Mouse (Mus musculus): ENCODE measurements around the gene Pdlim7. TPM values are rescaled to one million over a fixed set of nuclear protein-coding genes. Genes with fewer than 3 reads are reported as not detected.

The Pdlim7 gene
- polyA plus RNA-seq, 1 experiment from 2014 or later: 229 TPM

- 71% methylated on average over 10 of the region's 10 CpGs for WGBS
- H3K36me3 ChIP-seq (ENCODE audit: control insufficient read depth, insufficient read depth): peaks cover 34% of the 10 kb centered on the region
- no peak overlapping the region for H3K9ac ChIP-seq (ENCODE audit: low read length)
- H3K9me3 ChIP-seq (replicated peaks; ENCODE audit: control insufficient read depth, low read length): no peaks in the 10 kb centered on the region
- no peak for ATAC-seq (replicated peaks; ENCODE audit: extremely low read depth, insufficient read depth, low FRiP score)
- peaks cover 6% of the 10 kb centered on the region for H3K4me1 ChIP-seq (ENCODE audit: control insufficient read depth, insufficient read depth, low read length)
- no peak overlapping the region for H3K27ac ChIP-seq (ENCODE audit: low read length)
- no peak overlapping the region for H3K4me3 ChIP-seq (ENCODE audit: low read length)
- peaks cover 19% of the 10 kb centered on the region for H3K27me3 ChIP-seq (ENCODE audit: control insufficient read depth, insufficient read depth, low read length)
- H3K4me2 ChIP-seq (ENCODE audit: low read depth, low read length): no peak overlapping the region
Observed at GRCm38 (mm10) chr13:55500575-55500974, 12.9 kb downstream of the Pdlim7 start.

DNA sequence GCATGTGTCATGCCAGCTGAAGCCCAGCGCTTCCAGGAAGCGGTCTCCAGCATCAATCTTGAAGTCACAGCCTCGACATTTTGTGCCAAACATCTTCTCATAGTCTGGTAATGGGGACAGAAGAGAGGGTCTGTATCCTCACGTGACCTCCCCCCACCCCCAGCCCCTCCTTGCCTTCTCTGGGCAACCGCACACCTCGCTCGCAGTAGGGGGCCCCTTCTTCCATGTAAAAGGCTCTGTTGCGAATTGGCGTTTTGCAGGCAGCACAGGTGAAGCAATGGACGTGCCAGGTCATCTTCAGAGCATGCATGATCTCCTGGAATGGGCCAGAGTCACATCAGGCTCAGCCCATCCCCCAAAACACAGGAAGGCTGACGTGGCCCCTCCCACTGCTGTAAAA lies 14.6 kb downstream of the Pdlim7 start:
- Histone ChIP-seq H3K27ac (ENCODE audit: low read length) (no peak overlapping the region), H3K9ac (ENCODE audit: low read length) (no peak overlapping the region), H3K4me1 (ENCODE audit: control insufficient read depth, insufficient read depth, low read length) (peaks cover 18% of the 10 kb centered on the region), H3K9me3 (replicated peaks; ENCODE audit: control insufficient read depth, low read length) (no peaks in the 10 kb centered on the region), H3K4me2 (ENCODE audit: low read depth, low read length) (no peak overlapping the region), H3K27me3 (ENCODE audit: control insufficient read depth, insufficient read depth, low read length) (peaks cover 26% of the 10 kb centered on the region), H3K4me3 (ENCODE audit: low read length) (no peak overlapping the region), H3K36me3 (ENCODE audit: control insufficient read depth, insufficient read depth) (peaks cover 21% of the 10 kb centered on the region; the same call in 1 of the 2 replicates)
- ATAC-seq (replicated peaks; ENCODE audit: extremely low read depth, insufficient read depth, low FRiP score): no peak
- 79% methylated on average over 11 of the region's 11 CpGs for WGBS

DNA sequence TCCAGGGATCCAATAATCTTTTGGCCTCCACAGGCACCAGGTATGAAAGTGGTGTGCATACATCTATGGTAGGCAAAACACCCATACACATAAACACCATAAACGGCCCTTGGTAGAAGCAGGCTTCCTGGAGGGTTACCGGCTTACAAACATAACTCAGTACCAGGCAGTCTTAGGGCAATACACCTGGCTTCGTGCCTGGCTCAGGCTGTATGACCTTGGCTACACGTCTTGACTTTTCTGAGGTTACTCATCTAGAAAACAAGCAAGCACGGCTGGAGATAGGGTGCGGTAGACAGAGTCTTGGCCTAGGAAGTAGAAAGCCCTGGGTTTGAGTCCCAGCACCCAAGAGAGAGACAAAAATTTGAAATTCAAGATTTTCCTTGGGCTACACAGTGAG lies 16.8 kb downstream of the Pdlim7 start:
- H3K9me3 ChIP-seq (replicated peaks; ENCODE audit: control insufficient read depth, low read length): no peaks in the 10 kb centered on the region
- no peak for ATAC-seq (replicated peaks; ENCODE audit: extremely low read depth, insufficient read depth, low FRiP score)
- H3K9ac ChIP-seq (ENCODE audit: low read length): no peak overlapping the region
- peaks cover 18% of the 10 kb centered on the region for H3K4me1 ChIP-seq (ENCODE audit: control insufficient read depth, insufficient read depth, low read length)
- no peak overlapping the region for H3K27ac ChIP-seq (ENCODE audit: low read length)
- H3K4me3 ChIP-seq (ENCODE audit: low read length): no peak overlapping the region
- peaks cover 46% of the 10 kb centered on the region for H3K27me3 ChIP-seq (ENCODE audit: control insufficient read depth, insufficient read depth, low read length)
- no peak overlapping the region for H3K4me2 ChIP-seq (ENCODE audit: low read depth, low read length)
- WGBS: 81% methylated on average over 6 of the region's 6 CpGs
- H3K36me3 ChIP-seq (ENCODE audit: control insufficient read depth, insufficient read depth): peaks cover 9% of the 10 kb centered on the region; the same call in 1 of the 2 replicates

- H3K36me3 ChIP-seq (ENCODE audit: control insufficient read depth, insufficient read depth): peaks cover 9% of the 10 kb centered on the region; the same call in 1 of the 2 replicates
- H3K4me2 ChIP-seq (ENCODE audit: low read depth, low read length): 0 out of 2 replicates have a peak overlapping the region, but pooled peaks have one; percentile 15
- no peak overlapping the region for H3K27ac ChIP-seq (ENCODE audit: low read length)
- whole genome bisulfite sequencing: 46% methylated on average over 4 of the region's 4 CpGs
- H3K27me3 ChIP-seq (ENCODE audit: control insufficient read depth, insufficient read depth, low read length): peaks cover 55% of the 10 kb centered on the region
- no peak overlapping the region for H3K9ac ChIP-seq (ENCODE audit: low read length)
- H3K4me3 ChIP-seq (ENCODE audit: low read length): no peak overlapping the region
- no peak for ATAC-seq (replicated peaks; ENCODE audit: extremely low read depth, insufficient read depth, low FRiP score)
- H3K9me3 ChIP-seq (replicated peaks; ENCODE audit: control insufficient read depth, low read length): no peaks in the 10 kb centered on the region
- peaks cover 18% of the 10 kb centered on the region for H3K4me1 ChIP-seq (ENCODE audit: control insufficient read depth, insufficient read depth, low read length)
Observed at GRCm38 (mm10) chr13:55495702-55496101, 17.8 kb downstream of the Pdlim7 start.

DNA sequence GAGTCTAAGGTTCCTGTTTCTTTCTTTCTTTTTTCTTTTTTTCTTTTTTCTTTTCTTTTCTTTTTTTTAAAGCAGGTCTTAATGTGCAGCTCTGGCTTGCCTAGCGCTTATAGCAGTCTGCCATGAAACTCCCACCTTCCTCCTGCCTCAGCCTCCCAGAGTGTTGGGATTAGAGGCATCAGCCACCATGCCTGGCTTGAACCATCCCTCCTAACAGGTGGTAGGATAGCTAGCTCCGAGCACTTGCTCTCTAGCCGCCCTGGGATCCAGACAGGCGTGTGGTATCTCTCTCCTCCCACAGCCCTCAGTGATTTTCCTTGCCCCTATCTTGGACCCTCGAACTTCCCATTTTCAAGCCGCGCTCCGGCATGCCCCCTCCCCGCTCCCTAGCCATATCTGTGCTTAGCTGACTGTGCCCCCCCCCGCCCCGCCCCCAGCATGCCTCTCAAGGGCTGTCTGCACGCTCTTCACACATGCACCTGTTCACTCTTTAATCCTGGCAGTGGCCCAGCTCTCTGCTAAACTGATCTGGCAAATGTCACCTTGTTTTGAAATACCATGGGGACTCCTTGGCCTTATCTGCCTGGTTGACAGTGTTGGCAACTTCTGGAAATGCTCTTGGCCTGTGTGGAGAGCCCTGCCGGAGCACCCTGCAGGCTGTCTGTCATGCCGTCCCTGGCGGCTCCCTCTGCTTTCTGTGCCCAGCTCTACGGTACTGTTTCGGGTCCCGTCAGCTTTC lies 18.4 kb downstream of the Pdlim7 start:
- H3K4me2 ChIP-seq (ENCODE audit: low read depth, low read length): peak overlapping the region; percentile 15; the same call in 1 of the 2 replicates
- no peak overlapping the region for H3K4me3 ChIP-seq (ENCODE audit: low read length)

DNA sequence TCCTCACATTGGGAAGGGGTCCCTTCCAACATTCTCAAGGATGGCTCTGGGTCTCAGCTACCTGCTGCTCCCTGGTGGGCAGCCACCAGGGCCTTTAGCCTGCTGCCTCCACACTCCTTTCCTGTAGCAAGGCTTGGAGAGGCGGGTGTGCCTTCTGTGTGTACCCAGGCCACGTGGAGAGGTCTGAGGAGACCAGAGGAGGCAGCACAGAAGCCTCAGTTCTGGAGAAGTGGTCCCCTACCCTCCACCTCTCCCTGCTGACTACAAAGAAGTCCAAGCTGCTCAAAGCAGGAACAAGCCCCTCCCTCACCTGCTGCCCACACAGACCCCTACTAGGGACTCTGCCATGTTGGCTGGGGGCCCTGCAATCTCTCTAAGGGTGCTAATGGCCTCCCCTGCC lies 19.2 kb downstream of the Pdlim7 start:
- no peak overlapping the region for H3K9ac ChIP-seq (ENCODE audit: low read length)
- WGBS: 8% methylated on average over 2 of the region's 2 CpGs
- no peak for ATAC-seq (replicated peaks; ENCODE audit: extremely low read depth, insufficient read depth, low FRiP score)
- no peak overlapping the region for H3K27ac ChIP-seq (ENCODE audit: low read length)
- no peak overlapping the region for H3K4me2 ChIP-seq (ENCODE audit: low read depth, low read length)
- H3K36me3 ChIP-seq (ENCODE audit: control insufficient read depth, insufficient read depth): peaks cover 9% of the 10 kb centered on the region; the same call in 1 of the 2 replicates
- H3K4me3 ChIP-seq (ENCODE audit: low read length): no peak overlapping the region
- H3K9me3 ChIP-seq (replicated peaks; ENCODE audit: control insufficient read depth, low read length): no peaks in the 10 kb centered on the region
- H3K4me1 ChIP-seq (ENCODE audit: control insufficient read depth, insufficient read depth, low read length): peaks cover 18% of the 10 kb centered on the region
- peaks cover 57% of the 10 kb centered on the region for H3K27me3 ChIP-seq (ENCODE audit: control insufficient read depth, insufficient read depth, low read length)

More for the DNA sequence above, 18.4 kb downstream of the Pdlim7 start:
- WGBS: 5% methylated on average over 18 of the region's 18 CpGs
- H3K9me3 ChIP-seq (replicated peaks; ENCODE audit: control insufficient read depth, low read length): no peaks in the 10 kb centered on the region
- peaks cover 18% of the 10 kb centered on the region for H3K4me1 ChIP-seq (ENCODE audit: control insufficient read depth, insufficient read depth, low read length)
- H3K9ac ChIP-seq (ENCODE audit: low read length): no peak overlapping the region
- peaks cover 56% of the 10 kb centered on the region for H3K27me3 ChIP-seq (ENCODE audit: control insufficient read depth, insufficient read depth, low read length)
- H3K27ac ChIP-seq (ENCODE audit: low read length): no peak overlapping the region
- peak; percentile 95 for ATAC-seq (replicated peaks; ENCODE audit: extremely low read depth, insufficient read depth, low FRiP score)
- peaks cover 9% of the 10 kb centered on the region; the same call in 1 of the 2 replicates for H3K36me3 ChIP-seq (ENCODE audit: control insufficient read depth, insufficient read depth)

DNA sequence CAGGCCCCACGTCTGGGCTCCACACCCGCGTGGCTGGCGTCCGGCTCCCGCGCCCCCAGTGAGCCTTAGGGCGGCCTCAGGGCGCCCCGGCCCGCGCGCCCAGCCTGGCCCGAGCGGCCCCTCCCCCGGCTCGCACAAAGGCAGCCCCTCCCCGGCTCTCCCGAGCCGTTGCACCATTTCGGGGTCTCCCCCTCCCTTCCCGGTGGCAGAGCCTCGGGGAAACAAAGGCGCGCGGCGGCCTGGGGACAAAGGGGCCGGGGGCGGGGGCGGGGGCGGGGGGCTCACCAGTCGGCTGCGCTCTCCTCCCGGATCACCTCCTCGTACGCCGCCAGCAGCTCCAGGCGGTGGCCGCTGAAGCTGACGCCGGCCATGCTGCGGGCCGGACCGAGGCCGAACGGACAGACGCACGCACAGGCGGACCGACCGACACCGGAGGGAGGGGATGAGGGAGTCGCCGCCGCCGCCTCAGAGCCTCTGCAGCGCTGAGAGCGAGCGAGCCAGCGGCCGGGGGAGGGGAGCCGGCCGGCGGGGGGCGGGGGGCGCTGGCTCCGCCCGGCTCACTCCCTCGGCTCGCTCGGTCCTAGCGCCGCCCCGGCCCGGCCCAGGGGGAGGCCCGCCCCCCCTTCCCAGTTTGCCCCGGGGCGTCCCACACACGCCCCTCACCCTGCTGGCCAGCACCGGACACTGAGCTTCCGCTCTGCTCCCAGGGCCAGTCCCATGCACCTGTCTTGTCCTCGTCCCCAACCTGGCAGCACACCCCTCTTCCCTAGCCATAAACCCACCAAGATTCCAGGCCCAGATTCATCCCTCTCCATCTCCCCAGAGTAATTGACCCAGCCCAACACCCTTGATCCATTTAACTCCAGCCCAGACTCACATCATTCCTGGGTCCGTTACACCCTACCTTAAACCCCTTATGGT lies 25.6 kb downstream of the Pdlim7 start, which contains the start of gene Dbn1:
Dbn1 (minus strand) TSS at position 534 of the 921 bp plus-strand sequence.
- Histone ChIP-seq H3K4me2 (ENCODE audit: low read depth, low read length) (peak within 1 kb of the TSS; percentile 95), H3K9ac (ENCODE audit: low read length) (peak within 1 kb of the TSS; percentile 77), H3K36me3 (ENCODE audit: control insufficient read depth, insufficient read depth) (no peaks in the 10 kb centered on the region), H3K4me1 (ENCODE audit: control insufficient read depth, insufficient read depth, low read length) (peaks cover 42% of the 10 kb centered on the region), H3K4me3 (ENCODE audit: low read length) (peak within 1 kb of the TSS; percentile 60), H3K27ac (ENCODE audit: low read length) (peak within 1 kb of the TSS; percentile 71), H3K27me3 (ENCODE audit: control insufficient read depth, insufficient read depth, low read length) (peaks cover 72% of the 10 kb centered on the region), H3K9me3 (replicated peaks; ENCODE audit: control insufficient read depth, low read length) (no peaks in the 10 kb centered on the region)
- ATAC-seq (replicated peaks; ENCODE audit: extremely low read depth, insufficient read depth, low FRiP score): peak; percentile 72
- under 1% methylated on average over 74 of the region's 83 CpGs for WGBS

GRCm38 (mm10) chr13:55486916-55487577 lies 26.4 kb downstream of the Pdlim7 start:
- peak; percentile 45 for ATAC-seq (replicated peaks; ENCODE audit: extremely low read depth, insufficient read depth, low FRiP score)
- peaks cover 68% of the 10 kb centered on the region for H3K27me3 ChIP-seq (ENCODE audit: control insufficient read depth, insufficient read depth, low read length)
- H3K4me1 ChIP-seq (ENCODE audit: control insufficient read depth, insufficient read depth, low read length): peaks cover 49% of the 10 kb centered on the region

More at GRCm38 (mm10) chr13:55486916-55487577, 26.4 kb downstream of the Pdlim7 start:
- peak overlapping the region; percentile 60 for H3K4me3 ChIP-seq (ENCODE audit: low read length)
- H3K36me3 ChIP-seq (ENCODE audit: control insufficient read depth, insufficient read depth): no peaks in the 10 kb centered on the region
- H3K9me3 ChIP-seq (replicated peaks; ENCODE audit: control insufficient read depth, low read length): no peaks in the 10 kb centered on the region
- 2% methylated on average over 28 of the region's 29 CpGs for WGBS
- peak overlapping the region; percentile 71 for H3K27ac ChIP-seq (ENCODE audit: low read length)
- H3K9ac ChIP-seq (ENCODE audit: low read length): peak overlapping the region; percentile 77
- peak overlapping the region; percentile 95 for H3K4me2 ChIP-seq (ENCODE audit: low read depth, low read length)

Measured in heart, embryonic 16.5 days (tissue).